Mouse (Mus musculus): Measurements from ENCODE around the gene Pcnx2.

Gene Pcnx2

DNA sequence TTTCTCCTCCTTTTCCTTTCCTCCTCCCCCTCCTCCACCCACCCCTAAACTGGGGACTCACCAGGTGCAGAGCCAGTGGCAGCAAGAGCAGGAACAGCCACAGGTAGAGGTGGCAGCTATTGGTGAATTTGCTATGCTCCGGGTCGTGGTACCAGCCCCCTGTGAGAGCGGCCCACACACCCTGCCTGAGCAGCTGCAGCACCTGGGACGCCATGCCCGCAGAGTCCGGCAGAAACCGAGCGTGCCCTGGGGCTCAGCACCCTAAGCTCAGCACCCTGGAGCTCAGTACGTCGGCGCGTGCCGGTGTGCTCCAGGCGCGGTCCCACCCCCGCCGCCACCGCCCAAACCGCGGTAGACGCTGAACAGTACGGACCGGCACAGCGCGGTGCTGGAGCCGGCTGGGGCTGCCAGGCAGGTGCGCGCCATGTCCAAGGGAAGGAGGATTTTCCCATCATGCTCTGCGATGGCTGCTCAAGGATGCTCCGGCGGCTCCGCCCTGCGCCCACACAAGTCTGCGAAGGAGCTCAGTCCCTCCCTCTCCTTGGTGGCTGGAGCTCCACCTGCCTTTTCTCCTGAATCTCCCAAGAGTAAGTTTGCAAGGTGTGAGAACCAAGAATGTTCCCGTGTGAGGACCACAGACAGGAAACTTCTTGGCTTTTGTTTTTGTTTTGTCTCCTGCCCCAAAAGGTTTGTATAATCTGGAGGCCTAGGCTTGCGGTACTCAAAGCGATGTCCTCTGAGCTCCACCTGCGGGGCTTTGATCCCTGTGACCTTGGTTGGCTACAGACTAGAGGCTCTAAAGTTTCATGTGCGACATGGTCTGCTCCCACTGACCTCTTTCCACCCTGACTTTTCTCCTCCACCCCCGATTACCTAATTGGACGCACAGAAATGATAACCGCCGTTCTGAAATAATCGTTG lies at the start of gene Pcnx2:
TSS of gene Pcnx2 (minus strand) at position 450 of the 921 bp plus-strand sequence.
- peak; percentile 11 for DNase-seq

DNA sequence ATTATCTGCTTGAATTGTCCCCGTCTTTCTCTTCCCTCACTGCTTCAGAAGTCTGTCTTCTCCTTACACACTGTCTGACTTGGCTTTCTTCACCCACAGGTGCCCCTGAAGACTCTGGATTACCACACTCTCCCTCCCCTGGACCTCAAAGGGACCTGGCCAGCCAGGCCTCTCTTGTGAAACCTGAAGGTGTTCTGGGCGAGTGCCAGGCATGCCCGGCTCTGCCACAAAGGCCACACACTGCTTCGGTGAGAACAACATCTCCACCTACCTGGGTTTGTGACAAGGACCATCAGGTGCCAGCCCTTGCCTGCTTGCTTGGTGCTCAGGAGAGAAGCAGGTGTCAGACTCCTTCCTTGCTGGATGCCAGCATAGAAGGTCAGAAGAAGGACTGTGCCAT lies 46.4 kb upstream of the Pcnx2 start:
- DNase-seq = no peak

DNA sequence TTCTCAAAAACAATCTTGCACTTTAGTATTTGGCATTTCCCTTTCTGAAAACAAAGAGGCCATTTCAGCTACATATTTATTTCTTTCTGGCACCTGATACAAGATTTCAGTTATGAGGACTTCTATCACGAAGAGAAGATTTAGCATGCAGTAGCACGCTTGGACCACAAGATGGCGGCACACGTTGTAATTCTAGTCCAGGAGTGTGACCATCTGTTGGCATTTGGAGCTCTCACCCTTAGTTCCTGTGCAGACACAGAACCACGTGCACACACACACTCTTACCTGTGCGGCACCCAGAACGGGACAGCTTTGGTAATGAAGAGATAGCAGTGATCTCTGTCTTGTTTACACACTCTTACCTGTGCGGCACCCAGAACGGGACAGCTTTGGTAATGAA lies 37.5 kb upstream of the Pcnx2 start:
- peak; percentile 72 for DNase-seq

DNA sequence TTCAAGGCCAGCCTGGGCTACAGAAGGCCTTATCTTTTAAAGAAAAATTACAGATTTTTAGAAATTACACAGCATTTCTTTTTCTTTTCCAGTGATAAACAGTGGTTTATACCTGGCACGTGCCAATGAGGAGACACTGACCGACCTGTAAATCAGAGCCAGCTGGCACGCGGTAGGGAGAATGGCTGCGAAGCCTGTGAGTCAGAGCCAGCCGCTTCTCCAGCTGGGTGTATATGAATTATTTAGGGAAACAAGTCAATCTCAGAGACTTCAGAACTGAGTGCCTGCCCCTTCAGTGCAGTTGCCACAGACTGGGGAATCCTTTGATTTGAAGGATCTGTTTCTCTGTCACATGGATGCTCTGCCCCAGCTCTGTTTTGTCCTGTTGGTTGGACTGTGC lies 33.7 kb upstream of the Pcnx2 start:
- DNase-seq = no peak

DNA sequence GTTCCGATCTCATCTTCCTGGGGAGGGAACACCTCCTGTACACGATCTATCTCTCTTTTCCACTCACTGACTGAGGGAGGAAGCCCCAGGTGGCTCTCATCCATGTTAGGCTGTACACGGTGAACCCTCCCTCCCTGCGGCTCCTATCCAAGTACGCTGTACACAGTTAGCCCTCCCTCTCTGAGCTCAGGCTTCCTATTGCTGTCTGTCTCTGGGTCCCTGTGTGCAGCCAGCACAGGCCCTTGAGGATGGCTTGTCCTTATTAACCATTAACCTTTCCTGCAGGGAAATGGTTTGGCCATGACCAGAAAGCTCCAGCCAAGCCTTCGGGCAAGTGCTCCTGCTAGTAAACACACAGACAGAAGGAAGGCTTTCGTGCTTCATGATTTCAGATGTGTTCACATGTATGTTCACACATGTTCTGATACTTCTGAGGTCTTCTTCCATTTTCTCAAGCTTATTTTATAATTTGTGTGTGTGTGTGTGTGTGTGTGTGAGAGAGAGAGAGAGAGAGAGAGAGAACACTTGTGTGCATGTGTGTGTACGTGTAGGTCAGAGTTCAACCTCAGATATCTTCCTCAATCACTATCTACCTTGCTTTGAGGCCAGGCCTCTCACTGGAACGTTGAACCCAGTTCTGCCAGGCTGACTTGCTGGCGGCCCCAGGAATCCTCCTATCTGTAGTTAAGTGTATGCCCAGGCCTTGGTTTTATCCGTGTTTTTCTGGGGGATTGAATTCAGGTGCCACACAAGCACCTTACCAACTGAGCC lies 32.3 kb upstream of the Pcnx2 start:
- DNase-seq = no peak

DNA sequence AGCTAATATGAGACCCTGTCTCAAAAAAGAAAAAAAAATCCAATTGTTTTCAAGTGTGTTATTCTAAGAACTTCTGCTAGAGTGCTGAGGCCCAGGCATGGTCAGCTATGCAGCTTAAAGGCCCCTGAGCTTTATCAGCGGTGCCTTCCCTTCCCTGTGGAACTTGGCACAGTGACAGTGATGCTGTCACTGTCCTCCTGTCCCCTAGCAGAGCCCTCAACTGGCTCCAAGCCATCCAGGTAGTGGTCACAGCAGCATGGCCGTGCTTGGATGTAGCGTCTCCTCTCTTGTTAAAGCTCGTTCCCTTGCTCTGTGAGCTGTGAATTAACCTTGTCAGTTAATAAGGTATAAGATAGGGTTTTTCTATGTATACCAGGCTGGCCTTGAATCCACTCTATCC lies 28.5 kb upstream of the Pcnx2 start:
- no peak for DNase-seq

DNA sequence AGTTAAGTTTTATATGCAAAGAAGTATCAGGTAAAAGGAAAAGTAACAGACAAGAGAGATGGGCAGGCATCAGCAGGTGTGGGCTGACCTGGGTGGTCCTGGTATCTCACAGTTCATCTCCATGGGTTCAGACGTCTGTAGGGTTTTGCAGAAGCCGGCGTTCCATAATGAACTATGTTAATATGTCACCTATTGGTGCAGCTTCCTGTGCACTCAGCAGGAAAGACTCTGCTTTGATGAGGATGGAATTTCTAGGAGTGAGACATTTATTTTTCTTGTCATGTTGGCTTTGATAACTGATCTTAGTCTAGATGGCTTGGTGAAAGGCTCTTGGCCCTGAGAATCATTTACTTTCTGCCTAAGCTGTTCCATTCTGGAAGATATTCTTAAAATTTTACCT lies 24.2 kb upstream of the Pcnx2 start:
- no peak for DNase-seq

DNA sequence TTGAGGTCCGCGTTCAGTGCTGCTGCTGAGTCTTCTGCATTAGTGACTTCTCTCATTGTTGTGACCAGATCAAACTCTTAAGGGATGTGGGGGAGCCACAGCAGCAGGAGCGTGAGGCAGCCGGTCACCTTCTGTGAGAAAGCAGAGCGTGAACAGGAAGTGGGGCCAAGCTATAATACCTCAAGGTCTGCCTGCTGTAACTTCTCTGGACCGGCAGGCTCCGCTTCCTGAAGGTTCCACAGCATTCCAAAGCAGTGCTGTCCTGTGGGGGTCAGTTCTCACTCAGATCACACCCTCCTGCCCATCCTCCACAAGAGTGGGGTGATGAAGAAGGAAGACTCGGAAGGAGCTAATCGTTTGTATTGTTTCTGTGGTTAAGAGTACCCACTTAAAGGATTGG lies 22.6 kb upstream of the Pcnx2 start:
- no peak for DNase-seq

DNA sequence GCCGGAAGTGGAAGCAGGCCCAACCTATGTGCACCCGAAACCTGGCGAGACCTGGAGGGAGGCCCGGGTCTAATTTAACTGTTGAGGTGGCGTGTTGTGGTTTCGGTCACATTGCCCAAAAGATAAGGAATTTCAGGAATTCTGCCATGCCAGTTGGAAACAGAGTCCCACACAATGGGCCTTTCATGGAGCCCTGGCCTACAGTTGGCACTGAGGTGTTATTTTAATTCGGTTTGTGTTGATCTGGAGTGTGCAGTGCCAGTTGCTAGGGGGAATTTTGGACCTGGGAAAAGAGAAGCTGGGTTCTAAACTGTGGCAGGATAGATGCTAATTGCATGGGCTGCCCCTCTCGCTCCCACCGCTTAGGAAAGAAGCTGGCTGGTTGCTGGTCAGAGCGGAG lies 22.2 kb upstream of the Pcnx2 start:
- DNase-seq = no peak

DNA sequence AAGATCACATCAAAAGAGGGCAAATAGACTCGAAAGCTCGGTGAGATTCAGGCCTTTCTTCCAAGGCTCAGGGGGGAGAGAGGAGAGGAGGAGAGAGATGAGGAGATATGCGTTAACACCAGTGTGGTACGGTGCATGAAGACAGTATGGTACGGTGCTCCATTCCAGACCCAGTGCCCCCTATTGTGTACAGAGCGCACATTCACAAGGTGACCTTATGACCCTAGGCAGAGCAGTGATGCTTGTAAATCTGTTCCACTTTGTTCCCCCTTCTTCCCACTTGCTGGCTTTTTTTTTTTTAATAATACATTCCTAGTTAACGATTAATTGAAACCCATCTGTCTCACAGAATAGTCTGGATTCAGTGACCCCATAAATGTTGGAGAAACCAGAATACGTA lies 21.4 kb upstream of the Pcnx2 start:
- no peak for DNase-seq

DNA sequence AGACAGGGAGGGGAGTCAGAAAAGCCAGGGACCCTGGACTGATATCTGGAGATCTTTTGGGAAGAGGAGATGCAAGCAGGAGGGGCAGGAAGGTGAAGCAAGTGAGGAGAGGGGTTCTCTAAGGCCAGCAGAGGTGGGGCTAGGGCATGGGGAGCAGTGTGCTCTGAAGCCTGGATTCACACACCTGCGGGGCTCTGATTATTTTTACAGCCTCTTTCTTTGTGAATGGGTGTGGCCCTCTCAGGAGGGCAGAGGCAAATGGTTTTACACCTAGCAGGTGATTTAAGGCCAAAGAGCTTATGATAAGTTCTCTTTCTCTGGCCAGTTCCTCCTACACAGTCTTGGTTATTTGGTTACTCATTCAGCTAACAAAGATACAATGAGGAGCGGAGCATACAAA lies 20.6 kb upstream of the Pcnx2 start:
- no peak for DNase-seq

DNA sequence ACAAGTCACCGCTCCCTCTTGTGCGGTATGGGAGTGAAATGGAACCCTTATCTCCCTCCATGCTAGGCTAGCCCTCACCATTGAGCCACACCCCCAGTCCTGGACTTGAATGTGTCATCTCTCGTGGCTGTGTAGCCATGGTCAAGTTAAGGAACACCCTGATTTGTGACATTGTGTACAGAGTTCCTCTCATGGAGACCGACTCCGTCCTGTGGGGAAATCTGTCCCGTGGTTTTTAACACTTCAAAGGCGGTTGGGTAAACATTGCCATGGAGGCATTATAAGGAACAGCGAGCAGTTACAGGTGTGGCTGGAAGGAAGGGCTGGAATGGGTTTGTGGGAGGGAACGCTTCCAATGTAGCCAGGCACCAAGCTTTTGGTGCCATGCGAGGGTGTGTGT lies 18.9 kb upstream of the Pcnx2 start:
- DNase-seq = no peak

DNA sequence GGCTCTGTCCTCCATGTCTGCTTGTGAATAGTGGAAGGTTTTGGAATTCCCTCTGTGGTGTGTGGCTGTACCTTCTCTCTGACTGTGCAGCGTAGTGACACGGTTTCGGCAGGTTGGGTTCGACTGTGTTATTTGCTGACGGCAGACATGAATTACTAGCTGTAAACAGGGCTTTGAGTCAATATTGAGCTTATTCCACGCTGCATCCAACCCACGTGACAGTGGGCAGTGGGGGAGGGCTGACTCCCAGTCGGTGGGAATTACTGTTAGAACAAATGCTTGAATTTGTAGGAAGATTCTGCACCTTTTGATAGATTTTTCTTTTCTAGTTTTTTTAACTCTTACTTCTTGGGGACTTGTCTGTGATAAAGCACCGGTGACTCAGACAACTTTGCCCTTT lies 16.3 kb upstream of the Pcnx2 start:
- DNase-seq = no peak

DNA sequence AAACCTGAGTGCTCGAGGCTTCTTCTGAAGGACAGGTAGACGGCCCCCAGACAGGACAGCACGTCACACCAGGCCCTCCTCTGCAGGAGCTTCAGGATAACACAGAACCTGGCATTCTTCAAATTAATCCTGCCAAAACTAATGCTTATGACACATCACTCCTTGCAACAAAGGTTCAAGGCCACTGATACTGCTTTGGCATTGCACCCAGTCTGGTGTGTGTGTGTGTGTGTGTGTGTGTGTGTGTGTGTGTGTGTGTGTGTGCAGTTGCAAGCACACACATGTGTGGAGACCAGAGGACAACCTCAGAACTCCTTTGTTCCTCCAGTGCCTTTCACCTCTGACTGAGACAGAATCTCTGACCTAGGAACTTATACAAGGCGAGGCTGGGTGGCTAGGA lies 15.1 kb upstream of the Pcnx2 start:
- no peak for DNase-seq

DNA sequence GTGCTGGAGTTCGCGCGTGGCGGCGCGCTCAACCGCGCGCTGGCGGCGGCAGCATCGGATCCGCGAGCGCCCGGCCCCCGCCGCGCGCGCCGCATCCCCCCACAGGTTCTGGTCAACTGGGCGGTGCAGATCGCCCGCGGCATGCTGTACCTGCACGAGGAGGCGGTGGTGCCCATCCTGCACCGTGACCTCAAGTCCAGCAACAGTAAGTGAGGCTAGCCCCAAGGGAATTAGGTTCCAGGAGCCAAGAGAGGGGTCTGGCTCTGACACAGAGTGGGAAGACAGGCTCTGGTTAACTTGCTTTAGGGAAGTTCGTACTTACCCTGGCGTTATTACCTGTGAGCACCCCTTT lies 13.1 kb upstream of the Pcnx2 start:
- no peak for DNase-seq

DNA sequence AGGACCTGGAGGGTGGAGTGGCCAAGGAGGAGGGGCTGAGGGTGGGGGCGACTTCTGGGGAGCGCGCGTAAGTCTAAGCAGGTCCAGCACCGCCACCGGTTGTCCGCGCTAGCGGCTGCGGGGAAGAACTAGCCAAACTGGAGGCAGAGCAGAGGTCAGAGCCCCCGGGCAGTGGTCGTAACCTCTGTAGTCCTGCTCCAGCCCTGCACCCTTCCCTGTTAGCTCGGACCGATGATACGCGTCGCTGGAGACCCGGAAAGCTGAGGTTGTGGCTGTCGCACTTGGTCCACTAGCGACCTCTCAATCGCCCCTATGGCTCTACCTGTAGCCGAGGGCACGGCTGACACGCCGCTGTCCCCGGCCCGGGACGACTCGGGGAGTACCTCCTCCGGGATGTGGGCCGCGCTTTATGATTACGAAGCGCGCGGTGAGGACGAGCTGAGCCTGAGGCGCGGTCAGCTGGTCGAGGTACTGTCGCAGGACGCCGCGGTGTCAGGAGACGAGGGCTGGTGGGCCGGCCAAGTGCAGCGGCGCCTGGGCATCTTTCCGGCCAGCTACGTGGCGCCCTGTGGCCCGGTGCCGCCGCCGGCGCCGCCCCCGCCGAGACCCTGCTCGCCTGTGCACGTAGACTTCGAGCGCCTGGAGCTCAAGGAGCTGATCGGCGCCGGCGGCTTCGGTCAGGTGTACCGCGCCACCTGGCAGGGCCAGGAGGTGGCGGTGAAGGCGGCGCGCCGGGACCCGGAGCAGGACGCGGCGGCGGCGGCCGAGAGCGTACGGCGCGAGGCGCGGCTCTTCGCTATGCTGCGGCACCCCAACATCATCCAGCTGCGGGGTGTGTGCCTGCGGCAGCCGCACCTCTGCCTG lies 12.5 kb upstream of the Pcnx2 start, which contains the start of gene Map3k21:
TSS of gene Map3k21 (plus strand) at position 86 of the 864 bp plus-strand sequence.
- DNase-seq = peak; percentile 25

DNA sequence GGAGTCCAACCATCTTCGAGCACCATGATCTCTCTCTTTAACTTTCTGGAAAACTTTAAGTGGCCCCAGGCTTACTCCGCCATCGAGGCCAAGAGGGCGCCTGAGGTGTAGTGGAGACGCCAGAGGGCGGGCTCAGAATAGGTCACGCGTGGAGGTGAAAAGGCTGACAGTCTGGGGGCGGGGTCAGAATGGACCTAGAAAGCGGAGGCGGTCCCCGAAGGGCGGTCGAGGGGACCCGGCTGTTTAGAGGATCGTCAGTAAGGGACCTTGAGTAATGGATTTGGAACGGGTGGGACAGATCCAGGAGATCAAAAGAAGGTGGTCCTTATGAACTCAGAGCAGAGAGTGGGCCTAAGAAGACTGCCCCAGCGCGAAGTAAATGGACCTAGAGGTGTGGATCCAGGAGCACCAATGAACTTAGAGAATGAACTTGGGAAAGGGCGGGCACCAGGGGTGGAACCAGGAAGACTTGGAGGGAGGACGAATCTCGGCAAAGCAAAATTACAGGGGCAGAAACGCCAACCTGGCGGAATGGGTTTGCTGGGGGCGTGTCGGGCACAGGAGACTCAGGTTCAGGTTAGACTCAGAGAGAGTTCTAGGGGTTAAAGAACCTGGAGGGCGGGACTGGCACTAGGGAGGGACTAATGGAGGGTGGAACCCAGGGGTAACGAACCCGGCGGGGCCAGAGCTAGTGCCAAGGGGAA lies 11.7 kb upstream of the Pcnx2 start:
- DNase-seq = no peak

DNA sequence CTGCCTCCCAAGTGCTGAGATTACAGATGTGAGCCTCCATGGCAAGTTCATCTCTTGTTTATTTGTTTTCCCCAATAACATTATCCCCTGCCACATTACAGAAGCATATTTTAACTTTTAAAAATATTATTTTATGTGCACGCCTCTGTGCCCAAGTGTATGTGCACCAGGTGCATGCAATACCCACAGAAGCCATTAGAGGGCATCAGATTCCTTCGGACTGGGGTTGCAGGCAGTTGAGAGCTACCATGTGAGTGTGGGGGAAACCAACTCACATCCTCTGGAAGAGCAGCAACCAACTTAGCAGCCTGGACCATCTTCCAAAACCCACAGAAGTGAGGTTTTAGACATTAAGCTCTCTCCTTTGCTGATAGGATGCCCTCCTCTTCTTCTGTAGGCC lies 9.2 kb upstream of the Pcnx2 start:
- DNase-seq = peak; percentile 18

DNA sequence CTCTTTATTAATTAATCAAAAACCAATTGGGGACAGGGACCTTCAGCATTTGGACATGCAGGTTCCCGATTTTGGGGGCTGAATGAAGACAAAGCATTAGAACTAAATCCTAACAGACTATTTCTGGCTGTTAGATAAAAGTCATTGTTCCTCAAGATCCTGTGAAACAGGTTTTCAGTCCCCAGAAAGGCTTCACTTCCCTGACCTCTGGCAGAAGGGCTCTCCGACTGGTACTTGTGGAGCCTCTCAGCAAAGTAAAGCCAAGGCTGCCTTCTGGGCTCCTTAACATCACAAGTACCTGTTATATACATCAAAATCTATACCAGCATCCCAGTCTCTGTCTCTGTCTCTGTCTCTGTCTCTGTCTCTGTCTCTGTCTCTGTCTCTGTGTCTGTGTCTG lies 7.2 kb upstream of the Pcnx2 start:
- DNase-seq = no peak

DNA sequence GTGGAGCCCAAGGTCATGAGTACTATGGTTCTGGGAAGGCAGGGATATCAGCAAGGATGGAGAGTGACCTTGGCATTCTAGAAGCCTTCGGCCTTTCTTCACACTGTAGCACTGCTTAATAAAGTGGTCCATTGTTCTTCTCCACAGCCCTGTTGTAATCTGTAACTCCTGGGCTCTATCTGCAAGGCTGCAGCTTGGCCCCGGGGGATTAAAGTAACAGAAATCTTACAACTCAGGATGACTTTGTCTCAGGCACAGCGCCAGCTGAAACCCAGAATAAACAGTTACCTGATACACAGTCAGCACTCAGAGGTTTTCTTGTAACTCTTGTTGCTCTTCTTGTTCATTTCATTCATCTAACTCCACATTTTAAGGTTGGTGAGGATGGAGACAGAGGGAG lies 4.4 kb upstream of the Pcnx2 start:
- DNase-seq = no peak

DNA sequence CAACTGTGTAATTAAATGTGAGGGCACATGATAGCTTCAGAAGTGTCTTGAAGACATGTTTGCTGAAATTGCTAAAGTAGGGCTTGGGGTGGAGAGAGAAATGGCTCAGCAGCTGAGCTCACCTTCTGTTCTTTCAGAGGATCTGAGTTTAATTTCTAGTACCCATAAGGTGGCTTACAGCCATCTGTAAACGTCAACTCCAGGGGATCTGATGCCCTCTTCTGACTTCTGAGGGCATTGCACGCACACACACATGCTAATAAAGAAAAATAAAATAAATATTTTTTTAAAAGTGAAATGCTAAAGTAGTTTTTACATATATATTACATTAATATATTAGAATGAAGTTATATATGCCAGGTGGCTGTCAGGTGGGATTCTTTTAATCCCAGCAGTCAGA lies 3.0 kb upstream of the Pcnx2 start:
- DNase-seq = no peak

DNA sequence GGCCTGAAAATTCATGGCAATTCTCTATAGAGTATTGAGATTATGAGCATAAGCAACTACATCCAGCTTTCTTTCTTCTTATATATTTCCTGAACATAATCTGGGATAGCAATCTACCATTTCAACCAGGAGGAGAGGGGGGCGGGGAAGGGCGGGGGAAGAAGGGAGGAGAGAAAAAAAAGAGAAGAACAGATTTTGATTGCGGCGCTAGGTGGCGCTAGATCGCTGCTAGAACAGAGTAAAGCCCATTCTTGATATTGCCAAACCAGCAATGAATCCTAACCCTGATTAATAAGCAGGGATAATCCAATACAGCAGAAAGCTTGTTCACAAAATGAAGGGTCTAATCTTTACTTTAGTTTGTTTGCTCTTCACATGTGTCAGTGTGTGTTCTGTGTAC lies 782 bp upstream of the Pcnx2 start:
- DNase-seq = peak; percentile 70

DNA sequence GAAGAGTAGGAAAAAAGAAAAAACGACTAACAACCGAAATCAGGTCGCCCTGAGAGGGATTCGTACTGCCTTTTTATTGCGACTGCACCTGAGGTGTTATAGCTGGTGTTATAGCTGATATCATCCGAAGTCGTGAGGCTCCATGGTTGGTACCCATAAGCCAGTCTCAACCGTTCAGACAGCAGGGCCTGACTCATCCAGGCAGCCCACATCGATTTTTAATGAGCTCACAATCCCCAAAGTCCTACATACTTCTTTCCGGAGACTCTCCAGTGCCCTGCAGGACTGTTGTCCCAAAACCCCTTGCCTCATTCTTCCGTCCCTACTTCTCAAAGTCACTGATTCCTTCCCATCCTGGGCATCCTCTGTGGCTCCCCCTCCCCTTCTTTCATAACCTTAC lies 729 bp downstream of the Pcnx2 start:
- DNase-seq = no peak
